Mouse (Mus musculus) MEL (cell line): ENCODE results near the gene Dnajc22. TPM values are rescaled to one million over a fixed set of nuclear protein-coding genes. Genes with fewer than 3 reads are reported as not detected.
A peak's percentile ranks its signal among the peaks of the same experiment; 100 is the strongest.

Source experiments
- DNase-seq: peaks from one replicate; pipeline ENCODE4 v3.0.0; 2011; ENCODE audit warnings: low read depth, low spot score
- H3K27ac ChIP-seq: 2 replicates; pipeline ENCODE4 v1.5.1; 2012; ENCODE audit warnings: low read depth, mild to moderate bottlenecking, control low read depth, low read length, moderate library complexity; ENCODE audit not compliant: control insufficient read depth
- H3K27me3 ChIP-seq, 2 experiments: fragments of 150-350 bp in 1 of 2; sonication (generic) in 1 of 2; 2 replicates each; pipeline ENCODE4 v1.6.1; 2012; ENCODE audit warnings: low read length in 2 of 2, mild to moderate bottlenecking in 2 of 2, improper control_type of control experiment in 1 of 2, moderate library complexity in 1 of 2; ENCODE audit not compliant: insufficient read depth in 2 of 2, control insufficient read depth in 1 of 2
- H3K36me3 ChIP-seq, 2 experiments: 2 replicates each; pipeline ENCODE4 v1.6.1; 2012 to 2014; ENCODE audit warnings: low read length in 2 of 2, improper control_type of control experiment in 1 of 2, inconsistent platforms in 1 of 2, mild to moderate bottlenecking in 1 of 2; ENCODE audit not compliant: insufficient read depth in 2 of 2, control insufficient read depth in 1 of 2
- H3K4me1 ChIP-seq, 2 experiments: fragments of 150-350 bp in 1 of 2; sonication (generic) in 1 of 2; 2 replicates each; pipeline ENCODE4 v1.6.1; 2012; ENCODE audit warnings: low read length in 2 of 2, improper control_type of control experiment in 1 of 2, mild to moderate bottlenecking in 1 of 2; ENCODE audit not compliant: insufficient read depth in 2 of 2, control insufficient read depth in 1 of 2
- H3K4me3 ChIP-seq, 2 experiments: fragments of 150-350 bp in 1 of 2; sonication (generic) in 1 of 2; 2 replicates each; pipeline ENCODE4 v1.5.1; 2012; ENCODE audit warnings: low read depth in 2 of 2, low read length in 2 of 2, mild to moderate bottlenecking in 2 of 2, moderate library complexity in 2 of 2, control low read depth in 1 of 2, improper control_type of control experiment in 1 of 2; ENCODE audit not compliant: control insufficient read depth in 1 of 2, insufficient read depth in 1 of 2
- H3K79me2 ChIP-seq: 2 replicates; pipeline ENCODE4 v1.6.1; 2012; ENCODE audit warnings: mild to moderate bottlenecking, low read length, moderate library complexity; ENCODE audit not compliant: control insufficient read depth, poor library complexity, insufficient read depth
- H3K9ac ChIP-seq: 2 replicates; pipeline ENCODE4 v1.6.1; 2012; ENCODE audit warnings: low read depth, mild to moderate bottlenecking, control low read depth, low read length, moderate library complexity; ENCODE audit not compliant: control insufficient read depth, poor library complexity, severe bottlenecking
- H3K9me3 ChIP-seq: fragments of 150-350 bp; sonication (generic); replicated peaks from 2 replicates; pipeline ENCODE4 v1.6.1; 2012; ENCODE audit warnings: mild to moderate bottlenecking, low read length, improper control_type of control experiment, moderate library complexity; ENCODE audit not compliant: insufficient read depth
- CHD2 ChIP-seq: IDR thresholded peaks from 2 replicates; pipeline ENCODE4 v1.6.1; 2011; ENCODE audit warnings: low read length, improper control_type of control experiment
- CTCF ChIP-seq, 3 experiments: IDR thresholded peaks in 2 of 3; conservative IDR thresholded peaks in 1 of 3; 2 replicates each; pipeline ENCODE4 v1.5.1; 2011 to 2012; ENCODE audit warnings: low read length in 3 of 3, low read depth in 2 of 3, mild to moderate bottlenecking in 2 of 3, improper control_type of control experiment in 1 of 3, inconsistent platforms in 1 of 3, mixed read lengths in 1 of 3, moderate library complexity in 1 of 3; ENCODE audit not compliant: control insufficient read depth in 1 of 3, insufficient read depth in 1 of 3, poor library complexity in 1 of 3, severe bottlenecking in 1 of 3
- ELF1 ChIP-seq: IDR thresholded peaks from 2 replicates; pipeline ENCODE4 v1.6.1; 2014; ENCODE audit warnings: low read depth, mild to moderate bottlenecking, inconsistent platforms, low read length, improper control_type of control experiment, moderate library complexity
- EP300 ChIP-seq, 2 experiments: IDR thresholded peaks; 2 replicates each; pipeline ENCODE4 v1.6.1; 2011; ENCODE audit warnings: improper control_type of control experiment in 2 of 2, low read length in 2 of 2, low read depth in 1 of 2, mild to moderate bottlenecking in 1 of 2
- GATA1 ChIP-seq: IDR thresholded peaks from 2 replicates; pipeline ENCODE4 v1.6.1; 2011; ENCODE audit warnings: low read depth, low read length, improper control_type of control experiment
- JUND ChIP-seq: IDR thresholded peaks from 2 replicates; pipeline ENCODE4 v1.6.1; 2011; ENCODE audit warnings: low read depth, mild to moderate bottlenecking, improper control_type of control experiment, low read length
- MAZ ChIP-seq: IDR thresholded peaks from 2 replicates; pipeline ENCODE4 v1.6.1; 2012; ENCODE audit warnings: low read depth, mild to moderate bottlenecking, inconsistent platforms, low read length, improper control_type of control experiment
- POLR2A ChIP-seq, 2 experiments: IDR thresholded peaks; 2 replicates each; pipeline ENCODE4 v1.6.1; 2011 to 2012; ENCODE audit warnings: low read length in 2 of 2, mild to moderate bottlenecking in 2 of 2, control low read depth in 1 of 2, improper control_type of control experiment in 1 of 2, low read depth in 1 of 2, moderate library complexity in 1 of 2; ENCODE audit not compliant: control insufficient read depth in 1 of 2, insufficient read depth in 1 of 2, poor library complexity in 1 of 2
- POLR2AphosphoS2 ChIP-seq: IDR thresholded peaks from 2 replicates; pipeline ENCODE4 v1.6.1; 2011; ENCODE audit warnings: low read length, improper control_type of control experiment
- RCOR1 ChIP-seq: IDR thresholded peaks from 2 replicates; pipeline ENCODE4 v1.6.1; 2012; ENCODE audit warnings: low read depth, mild to moderate bottlenecking, inconsistent platforms, low read length, improper control_type of control experiment
- SMC3 ChIP-seq: IDR thresholded peaks from 2 replicates; pipeline ENCODE4 v1.6.1; 2011; ENCODE audit warnings: low read depth, low read length, improper control_type of control experiment
- UBTF ChIP-seq: IDR thresholded peaks from 2 replicates; pipeline ENCODE4 v1.6.1; 2012; ENCODE audit warnings: low read depth, mild to moderate bottlenecking, inconsistent platforms, low read length, improper control_type of control experiment, moderate library complexity, borderline replicate concordance; ENCODE audit not compliant: insufficient read depth
- USF1 ChIP-seq: IDR thresholded peaks from 2 replicates; pipeline ENCODE4 v1.6.1; 2014; ENCODE audit warnings: low read depth, mild to moderate bottlenecking, inconsistent platforms, low read length, improper control_type of control experiment, moderate library complexity
- ZC3H11A ChIP-seq: IDR thresholded peaks from 2 replicates; pipeline ENCODE4 v1.6.1; 2012; ENCODE audit warnings: low read depth, mild to moderate bottlenecking, inconsistent platforms, low read length, improper control_type of control experiment
- ZNF384 ChIP-seq: IDR thresholded peaks from 2 replicates; pipeline ENCODE4 v1.6.1; 2012; ENCODE audit warnings: low read depth, mild to moderate bottlenecking, inconsistent platforms, low read length, improper control_type of control experiment
- polyA plus RNA-seq, 2 experiments: library from polyadenylated mRNA; stranded (reverse) in 1 of 2; unstranded in 1 of 2; fragments of >175 nt in 1 of 2; fragments of >200 nt in 1 of 2; gene quantifications; 2 replicates each; pipeline versions ENCODE4 v1.2.1 to v1.2.4; 2012; ENCODE audit warnings: low replicate concordance in 2 of 2, low read depth in 1 of 2; ENCODE audit not compliant: insufficient read length in 2 of 2, insufficient read depth in 1 of 2, missing spikeins in 1 of 2
- total RNA-seq: library from RNA; depleted of rRNA; stranded (reverse); fragments of 300-350 nt; gene quantifications from 2 replicates; pipeline ENCODE4 v1.2.3, GENCODE M21; 2012

The Dnajc22 gene
- total and polyA plus RNA-seq, 3 experiments: 3.2 to 5.3 TPM; not detected in 1

DNA sequence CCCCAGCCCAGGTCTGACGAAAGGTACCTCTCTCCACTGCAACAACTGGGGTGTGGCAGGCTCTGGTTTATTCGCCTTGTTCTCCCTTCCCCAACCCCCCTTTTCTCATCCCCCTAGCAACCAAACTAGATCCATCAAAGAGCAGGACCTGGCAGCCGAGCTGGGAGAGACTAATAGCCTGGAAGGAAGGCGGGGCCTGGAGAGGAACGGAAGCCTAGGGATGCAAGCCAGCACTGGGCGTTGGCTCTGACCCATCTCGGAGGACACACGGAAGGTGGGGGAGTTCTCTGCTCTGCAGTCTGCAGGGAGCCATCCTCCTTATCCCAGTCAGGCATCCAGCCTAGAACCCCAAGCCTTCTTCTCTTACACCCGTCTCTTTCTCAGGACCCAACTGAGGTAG lies 39.6 kb upstream of the Dnajc22 start:
- Histone ChIP-seq H3K4me3 (no peak overlapping the region), H3K4me1 (peaks cover 2% of the 10 kb centered on the region in 2 experiments; a peak in 2 of 4 replicates), H3K79me2 (no peaks in the 10 kb centered on the region), H3K9ac (no peak overlapping the region), H3K27ac (no peak overlapping the region), H3K9me3 (no peaks in the 10 kb centered on the region), H3K36me3 (peaks cover 0 to 3% of the 10 kb centered on the region in 2 experiments; a peak in 1 of 4 replicates), H3K27me3 (peaks cover 1 to 5% of the 10 kb centered on the region in 2 experiments; a peak in 3 of 4 replicates)
- no peak for DNase-seq
- TF ChIP-seq GATA1 (no peak), USF1 (no peak), ELF1 (no peak), POLR2AphosphoS2 (no peak), RCOR1 (no peak)

DNA sequence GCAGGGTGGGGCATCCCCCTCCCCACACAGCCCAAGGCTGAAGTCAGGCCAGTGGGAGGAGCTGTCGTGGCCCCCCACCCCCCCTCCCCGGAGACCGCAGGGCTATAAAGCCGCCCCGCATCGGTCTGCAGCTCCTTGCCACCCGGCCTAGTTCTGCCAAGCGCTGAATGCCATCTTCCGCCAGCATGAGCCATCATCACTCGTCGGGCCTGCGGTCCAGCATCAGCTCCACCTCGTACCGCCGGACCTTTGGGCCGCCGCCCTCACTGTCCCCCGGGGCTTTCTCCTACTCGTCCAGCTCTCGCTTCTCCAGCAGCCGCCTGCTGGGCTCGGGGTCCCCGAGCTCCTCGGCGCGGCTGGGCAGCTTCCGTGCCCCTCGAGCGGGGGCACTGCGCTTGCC lies 37.9 kb upstream of the Dnajc22 start, which contains the start of gene Prph:
TSS of gene Prph (plus strand) at position 135 of the 400 bp plus-strand sequence.
- Histone ChIP-seq H3K9ac (no peak within 1 kb of the TSS), H3K79me2 (no peaks in the 10 kb centered on the region), H3K4me3 (no peak within 1 kb of the TSS), H3K9me3 (no peaks in the 10 kb centered on the region), H3K4me1 (no peaks in the 10 kb centered on the region), H3K36me3 (no peaks in the 10 kb centered on the region), H3K27me3 (peaks cover 9% of the 10 kb centered on the region in 2 experiments; a peak in 3 of 4 replicates), H3K27ac (no peak within 1 kb of the TSS)
- DNase-seq: no peak
- TF ChIP-seq ZNF384 (no peak), EP300 (IDR thresholded peaks at IDR 0.05; ENCODE audit: low read depth in 1 of 2, low read length in 2 of 2) (no peak), USF1 (no peak)
- TF ChIP-seq, all 39 proteins: peak for 0

DNA sequence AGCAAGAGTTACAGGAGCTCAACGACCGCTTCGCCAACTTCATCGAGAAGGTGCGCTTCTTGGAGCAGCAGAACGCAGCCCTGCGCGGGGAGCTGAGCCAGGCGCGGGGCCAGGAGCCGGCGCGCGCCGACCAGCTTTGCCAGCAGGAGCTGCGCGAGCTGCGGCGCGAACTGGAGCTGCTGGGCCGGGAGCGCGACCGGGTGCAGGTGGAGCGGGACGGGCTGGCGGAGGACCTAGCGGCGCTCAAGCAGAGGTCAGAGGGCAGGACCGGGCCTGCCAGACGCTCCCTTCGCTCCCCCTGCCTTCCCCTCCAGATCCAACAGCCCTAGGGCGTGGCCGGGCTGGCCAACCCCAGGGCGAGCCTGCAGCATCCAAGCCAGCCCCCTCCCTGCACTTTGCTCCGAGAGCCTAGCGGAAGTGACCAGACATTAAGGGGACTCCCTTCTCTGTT lies 37.4 kb upstream of the Dnajc22 start:
- H3K4me3 ChIP-seq: no peak overlapping the region
- no peaks in the 10 kb centered on the region for H3K36me3 ChIP-seq
- no peak overlapping the region for H3K9ac ChIP-seq
- H3K4me1 ChIP-seq: no peaks in the 10 kb centered on the region
- no peak overlapping the region for H3K27ac ChIP-seq
- no peak for TF ChIP-seq JUND
- TF ChIP-seq USF1: no peak
- DNase-seq: no peak
- peaks cover 9 to 12% of the 10 kb centered on the region in 2 experiments; a peak in 3 of 4 replicates for H3K27me3 ChIP-seq
- no peaks in the 10 kb centered on the region for H3K79me2 ChIP-seq
- H3K9me3 ChIP-seq: no peaks in the 10 kb centered on the region

DNA sequence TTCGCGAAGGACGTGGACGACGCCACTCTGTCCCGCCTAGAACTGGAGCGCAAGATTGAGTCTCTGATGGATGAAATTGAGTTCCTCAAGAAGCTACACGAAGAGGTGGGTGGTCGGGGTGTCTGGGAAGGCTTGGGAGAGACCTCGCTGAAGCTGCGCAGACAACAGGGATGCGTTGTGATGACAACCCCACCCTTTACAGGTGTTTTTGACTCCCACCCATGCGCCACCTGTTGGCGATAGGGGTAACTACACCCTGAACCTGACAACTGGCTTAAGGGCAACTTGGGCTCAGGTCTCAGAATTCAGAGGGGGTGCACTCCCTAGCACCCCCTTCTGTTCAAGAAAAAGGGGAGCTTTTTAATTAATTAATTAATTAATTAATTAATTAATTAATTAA lies 36.6 kb upstream of the Dnajc22 start:
- H3K4me1 ChIP-seq: no peaks in the 10 kb centered on the region
- no peak overlapping the region for H3K27ac ChIP-seq
- DNase-seq: peak; percentile 63
- H3K79me2 ChIP-seq: no peaks in the 10 kb centered on the region
- no peak overlapping the region for H3K9ac ChIP-seq
- no peak overlapping the region for H3K4me3 ChIP-seq
- H3K9me3 ChIP-seq: no peaks in the 10 kb centered on the region
- H3K27me3 ChIP-seq: peaks cover 13 to 15% of the 10 kb centered on the region in 2 experiments
- no peaks in the 10 kb centered on the region for H3K36me3 ChIP-seq
- no peak for TF ChIP-seq POLR2A (IDR thresholded peaks at IDR 0.05; ENCODE audit: control insufficient read depth in 1 of 2, insufficient read depth in 1 of 2, low read depth in 1 of 2, low read length in 2 of 2, poor library complexity in 1 of 2)
- TF ChIP-seq EP300 (IDR thresholded peaks at IDR 0.05; ENCODE audit: low read depth in 1 of 2, low read length in 2 of 2): no peak
- TF ChIP-seq MAZ: 0 out of 2 replicates have a peak, but pooled peaks have one; percentile 26
- no peak for TF ChIP-seq CHD2
- no peak for TF ChIP-seq UBTF
- peak; percentile 59 for TF ChIP-seq SMC3
- TF ChIP-seq ZC3H11A: peak; percentile 4; the same call in 1 of the 2 replicates
- TF ChIP-seq CTCF (IDR thresholded peaks at IDR 0.05 in 2 of 3, conservative IDR thresholded peaks at IDR 0.05 in 1 of 3; ENCODE audit: control insufficient read depth in 1 of 3, insufficient read depth in 1 of 3, low read depth in 2 of 3, low read length in 3 of 3, poor library complexity in 1 of 3, severe bottlenecking in 1 of 3): peak; percentile 75 to 79 (median 77)
- no peak for TF ChIP-seq JUND
